In the genomic region with DNA sequence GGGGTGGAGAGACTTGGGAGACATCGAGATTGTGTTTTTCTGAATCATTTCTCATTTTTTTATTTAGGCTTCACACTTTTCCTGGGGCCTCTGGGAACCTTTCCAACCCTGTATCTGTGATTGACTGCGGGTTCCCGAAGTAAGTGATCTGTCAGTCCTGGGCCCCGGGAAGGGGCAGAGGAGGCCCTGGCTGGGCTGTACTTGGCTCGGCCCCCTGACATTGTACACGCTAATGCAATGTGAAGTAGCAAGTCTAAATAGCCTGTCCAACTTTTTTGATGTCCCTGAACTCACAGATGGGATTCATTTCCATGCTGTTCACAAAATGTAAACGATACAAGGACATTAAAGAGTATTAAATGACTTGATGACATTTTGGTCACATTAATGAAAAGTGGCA, we compare ENCODE assay signal across 15 mouse cellular contexts.
DNase-seq lines count a peak whose midpoint lies in the region; ATAC-seq lines count a peak whose summit lies in the region.
"Had no signal": no experiment of that assay in that cellular context is flagged by ENCODE, and none has a peak within 500 bp of the region (broad histone marks: within the 10 kb centered on the region; RNA-seq: fewer than 3 reads in every experiment).

No protein-coding gene starts in this region.

- H3K36me3 ChIP-seq in heart, embryonic 10.5 days = no peaks in the 10 kb centered on the region
- no peaks in the 10 kb centered on the region for H3K36me3 ChIP-seq in kidney, embryonic 14.5 days (ENCODE audit: control insufficient read depth, insufficient read depth, low read length)
- H3K36me3 ChIP-seq in midbrain, embryonic 14.5 days (ENCODE audit: control insufficient read depth, insufficient read depth, low read length) = no peaks in the 10 kb centered on the region
- no peaks in the 10 kb centered on the region for H3K36me3 ChIP-seq in midbrain, embryonic 10.5 days
- no peaks in the 10 kb centered on the region for H3K36me3 ChIP-seq in stomach, embryonic 16.5 days (ENCODE audit: control insufficient read depth, insufficient read depth, low read length)
- H3K36me3 ChIP-seq: G1E; limb, embryonic 12.5 days had no signal

- 44% methylated on average over 7 of the region's 7 CpGs for WGBS in heart, embryonic 10.5 days
- WGBS in kidney, embryonic 14.5 days = 31% methylated on average over 7 of the region's 7 CpGs
- WGBS in midbrain, embryonic 14.5 days = 62% methylated on average over 7 of the region's 7 CpGs
- WGBS in midbrain, embryonic 10.5 days = 78% methylated on average over 7 of the region's 7 CpGs
- 32% methylated on average over 7 of the region's 7 CpGs for WGBS in stomach, embryonic 16.5 days

- 0 out of 2 replicates have a peak, but pooled peaks have one; percentile 42 for ATAC-seq in kidney, embryonic 14.5 days (ENCODE audit: low FRiP score, low TSS enrichment)
- ATAC-seq in midbrain, embryonic 14.5 days (ENCODE audit: low FRiP score, low TSS enrichment) = no peak
- 0 out of 2 replicates have a peak, but pooled peaks have one; percentile 56 for ATAC-seq in stomach, embryonic 16.5 days (ENCODE audit: insufficient read depth, low FRiP score)

- no peak overlapping the region for H3K4me2 ChIP-seq in kidney, embryonic 14.5 days (replicated peaks; ENCODE audit: low read depth, low read length)
- no peak overlapping the region for H3K4me2 ChIP-seq in midbrain, embryonic 14.5 days (ENCODE audit: low read length)
- H3K4me2 ChIP-seq in stomach, embryonic 16.5 days (ENCODE audit: low read depth, low read length) = no peak overlapping the region
- H3K4me2 ChIP-seq: limb, embryonic 12.5 days had no signal

- H3K4me1 ChIP-seq in heart, embryonic 10.5 days = peaks cover 31% of the 10 kb centered on the region
- H3K4me1 ChIP-seq in kidney, embryonic 14.5 days (ENCODE audit: control insufficient read depth, insufficient read depth, low read length) = peaks cover 6% of the 10 kb centered on the region; the same call in 1 of the 2 replicates
- H3K4me1 ChIP-seq in midbrain, embryonic 14.5 days (ENCODE audit: control insufficient read depth, insufficient read depth, low read length) = no peaks in the 10 kb centered on the region
- H3K4me1 ChIP-seq in midbrain, embryonic 10.5 days = peaks cover 19% of the 10 kb centered on the region
- 0 out of 2 replicates have a peak, but pooled peaks cover 2% of the 10 kb centered on the region for H3K4me1 ChIP-seq in stomach, embryonic 16.5 days (ENCODE audit: control insufficient read depth, insufficient read depth, low read length)

- 0 out of 2 replicates have a peak, but pooled peaks cover 4% of the 10 kb centered on the region for H3K27me3 ChIP-seq in heart, embryonic 10.5 days (ENCODE audit: insufficient read depth, poor library complexity, severe bottlenecking)
- H3K27me3 ChIP-seq in kidney, embryonic 14.5 days (ENCODE audit: control insufficient read depth, insufficient read depth, low read length) = no peaks in the 10 kb centered on the region
- H3K27me3 ChIP-seq in midbrain, embryonic 14.5 days (ENCODE audit: control insufficient read depth, insufficient read depth, low read length) = no peaks in the 10 kb centered on the region
- no peaks in the 10 kb centered on the region for H3K27me3 ChIP-seq in midbrain, embryonic 10.5 days (ENCODE audit: low read depth, poor library complexity, severe bottlenecking)
- H3K27me3 ChIP-seq in stomach, embryonic 16.5 days (ENCODE audit: control insufficient read depth, insufficient read depth, low read length) = no peaks in the 10 kb centered on the region
- H3K27me3 ChIP-seq: limb, embryonic 12.5 days had no signal

- intact Hi-C loops in heart, postnatal 10 days (cut with DNase I) = no loop called here

- H3K27ac ChIP-seq in heart, embryonic 10.5 days = peak overlapping the region; percentile 23; the same call in 1 of the 2 replicates
- H3K27ac ChIP-seq in kidney, embryonic 14.5 days (ENCODE audit: low read depth, low read length) = no peak overlapping the region
- H3K27ac ChIP-seq in midbrain, embryonic 14.5 days (replicated peaks; ENCODE audit: low read depth, low read length) = no peak overlapping the region
- H3K27ac ChIP-seq in midbrain, embryonic 10.5 days (replicated peaks) = no peak overlapping the region
- H3K27ac ChIP-seq in stomach, embryonic 16.5 days (ENCODE audit: low read length) = no peak overlapping the region
- H3K27ac ChIP-seq: macrophage had no signal

- no peaks in the 10 kb centered on the region for H3K9me3 ChIP-seq in heart, embryonic 10.5 days
- H3K9me3 ChIP-seq in kidney, embryonic 14.5 days (ENCODE audit: control insufficient read depth, low read length) = no peaks in the 10 kb centered on the region
- no peaks in the 10 kb centered on the region for H3K9me3 ChIP-seq in midbrain, embryonic 14.5 days (ENCODE audit: control insufficient read depth, low read length)
- H3K9me3 ChIP-seq in midbrain, embryonic 10.5 days (replicated peaks) = no peaks in the 10 kb centered on the region
- no peaks in the 10 kb centered on the region for H3K9me3 ChIP-seq in stomach, embryonic 16.5 days (replicated peaks; ENCODE audit: control insufficient read depth, low read length)
- H3K9me3 ChIP-seq: G1E; limb, embryonic 12.5 days had no signal

- no peak overlapping the region for H3K9ac ChIP-seq in kidney, embryonic 14.5 days (ENCODE audit: low read depth, low read length)
- H3K9ac ChIP-seq in midbrain, embryonic 14.5 days (replicated peaks; ENCODE audit: low read length) = no peak overlapping the region
- H3K9ac ChIP-seq in stomach, embryonic 16.5 days (ENCODE audit: low read length) = no peak overlapping the region
- H3K9ac ChIP-seq: limb, embryonic 12.5 days had no signal

- H3K4me3 ChIP-seq in heart, embryonic 10.5 days = no peak overlapping the region
- H3K4me3 ChIP-seq in kidney, embryonic 14.5 days (ENCODE audit: low read length) = no peak overlapping the region
- H3K4me3 ChIP-seq in midbrain, embryonic 14.5 days (replicated peaks; ENCODE audit: low read depth, low read length) = no peak overlapping the region
- H3K4me3 ChIP-seq in midbrain, embryonic 10.5 days = no peak overlapping the region
- no peak overlapping the region for H3K4me3 ChIP-seq in stomach, embryonic 16.5 days (replicated peaks; ENCODE audit: low read length)
- H3K4me3 ChIP-seq: limb, embryonic 12.5 days had no signal

- DNase-seq in heart, embryonic 10.5 days (ENCODE audit: low spot score) = no peak
- DNase-seq in heart, postnatal 10 days = no peak
- no peak for DNase-seq in kidney, postnatal 25 days
- peak; percentile 34 for DNase-seq in midbrain, embryonic 14.5 days
- DNase-seq in midbrain, embryonic 10.5 days (ENCODE audit: low spot score) = no peak
- no peak for DNase-seq in right cerebral cortex, postnatal 10 days (ENCODE audit: low spot score in 2 of 2)
- DNase-seq: cerebellum, adult 8-10 months; kidney, adult 9 months; retina, postnatal 1 day; spleen, adult 18-20 months had no signal
